Mouse (Mus musculus) cerebellum, adult (tissue): ENCODE data around the gene Tns4.

ENCODE experiments used
- ATAC-seq: cut with Nextera tagmentation; 2 replicates; pipeline ENCODE4 v1.9.2; 2017; ENCODE audit warnings: mild to moderate bottlenecking, moderate library complexity, mixed read lengths; ENCODE audit not compliant: insufficient number of reproducible peaks, low FRiP score, low TSS enrichment

Gene Tns4

DNA sequence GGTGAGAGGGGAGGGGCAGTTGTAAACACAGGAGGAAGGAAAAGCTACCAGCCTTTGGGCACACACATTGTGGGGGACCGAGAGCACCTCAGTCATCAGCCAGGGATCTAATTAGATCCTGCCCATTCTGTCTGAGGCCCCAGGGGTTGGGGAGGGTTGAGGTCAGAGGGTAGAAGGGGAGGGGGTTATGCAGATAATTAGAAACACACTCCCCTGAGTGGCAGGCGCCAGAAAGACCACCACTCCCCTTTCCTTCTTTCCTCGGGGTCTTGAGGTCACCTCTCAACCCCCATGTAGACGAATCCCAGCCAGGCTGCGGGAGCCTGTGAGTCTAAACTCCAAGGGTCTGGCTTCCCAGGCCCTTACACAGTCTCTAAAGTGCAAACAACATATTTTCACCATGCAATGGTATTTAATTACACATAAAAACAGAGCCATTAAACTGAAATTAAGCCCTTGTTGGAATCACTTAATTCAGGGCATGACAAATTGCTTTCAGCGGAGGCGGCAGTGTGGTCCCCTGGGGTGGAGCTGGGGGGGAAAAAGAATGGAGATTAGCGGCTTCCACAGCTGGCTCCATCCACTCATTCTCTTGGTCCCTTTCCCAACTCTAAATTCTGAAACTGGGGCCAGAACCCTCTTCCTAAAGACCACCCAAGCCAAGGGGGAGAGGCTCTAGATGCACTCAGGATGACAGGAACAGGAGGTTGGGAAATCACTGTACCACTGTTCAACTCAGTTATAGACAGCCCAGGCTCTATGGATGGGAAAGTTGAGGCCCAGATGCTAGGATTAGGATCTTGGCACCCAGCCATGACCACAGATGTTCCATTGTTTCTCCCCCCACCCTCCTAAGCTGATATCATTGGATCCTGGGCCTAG is 33.3 kb downstream of the Tns4 start:
- ATAC-seq = no peak

DNA sequence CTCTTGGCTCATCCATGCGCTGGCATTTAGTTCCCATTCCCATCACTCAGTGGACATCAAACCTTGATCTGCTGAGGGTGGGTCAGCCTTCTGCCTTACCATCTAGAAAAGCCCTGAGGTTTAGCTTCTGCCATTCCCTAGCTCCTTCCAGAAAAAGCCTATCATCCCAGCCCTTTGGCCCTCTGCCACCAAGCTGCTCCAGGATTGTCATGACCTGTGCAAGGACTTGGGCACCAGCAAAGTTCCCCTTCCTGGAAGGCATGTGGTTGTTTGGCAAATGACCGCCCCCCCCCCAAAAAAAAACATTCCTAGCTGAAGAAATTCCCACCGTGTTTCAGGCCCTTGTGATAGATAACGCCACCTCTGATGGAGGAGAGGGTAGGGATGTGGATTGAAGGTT is 34.0 kb downstream of the Tns4 start:
- no peak for ATAC-seq

DNA sequence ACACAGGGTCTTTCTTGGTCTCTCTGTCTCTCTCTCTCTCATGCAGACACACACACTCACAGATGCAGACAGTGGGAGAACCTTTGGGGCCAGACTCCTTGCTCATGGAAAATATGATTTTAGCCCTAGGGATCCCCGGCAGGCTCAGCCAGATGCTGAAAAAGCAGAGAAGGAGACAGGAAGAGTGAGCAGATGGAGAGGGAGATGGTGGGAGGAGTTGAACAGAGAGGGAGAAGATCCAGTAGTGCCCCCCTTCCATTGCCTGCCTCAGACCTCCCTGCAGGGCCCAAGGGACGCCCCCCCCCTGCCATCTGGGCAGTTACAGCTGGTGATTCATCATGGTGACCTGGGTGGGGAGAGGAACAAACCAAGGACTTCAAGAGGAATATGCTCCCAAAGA is 41.5 kb downstream of the Tns4 start:
- ATAC-seq = no peak

DNA sequence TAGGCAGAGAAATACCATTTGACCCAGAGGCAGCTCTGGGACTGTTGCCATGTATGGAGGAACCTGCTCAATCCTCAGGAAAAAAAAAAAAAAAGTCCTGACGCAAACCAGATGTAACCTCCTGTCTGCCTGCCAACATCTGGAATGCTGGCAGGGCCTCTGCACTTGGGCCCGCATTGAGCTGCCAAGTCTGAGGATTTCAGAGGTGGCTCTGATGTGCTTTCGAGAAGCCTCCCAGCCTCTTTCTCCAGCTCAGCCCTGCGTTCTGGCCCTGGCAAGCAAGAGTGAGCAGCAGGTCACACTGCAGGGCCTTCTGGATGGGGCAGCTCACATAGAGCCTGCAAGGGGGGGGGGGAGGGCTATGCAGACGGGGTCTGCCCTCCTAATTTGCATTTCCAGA is 42.0 kb downstream of the Tns4 start:
- no peak for ATAC-seq

DNA sequence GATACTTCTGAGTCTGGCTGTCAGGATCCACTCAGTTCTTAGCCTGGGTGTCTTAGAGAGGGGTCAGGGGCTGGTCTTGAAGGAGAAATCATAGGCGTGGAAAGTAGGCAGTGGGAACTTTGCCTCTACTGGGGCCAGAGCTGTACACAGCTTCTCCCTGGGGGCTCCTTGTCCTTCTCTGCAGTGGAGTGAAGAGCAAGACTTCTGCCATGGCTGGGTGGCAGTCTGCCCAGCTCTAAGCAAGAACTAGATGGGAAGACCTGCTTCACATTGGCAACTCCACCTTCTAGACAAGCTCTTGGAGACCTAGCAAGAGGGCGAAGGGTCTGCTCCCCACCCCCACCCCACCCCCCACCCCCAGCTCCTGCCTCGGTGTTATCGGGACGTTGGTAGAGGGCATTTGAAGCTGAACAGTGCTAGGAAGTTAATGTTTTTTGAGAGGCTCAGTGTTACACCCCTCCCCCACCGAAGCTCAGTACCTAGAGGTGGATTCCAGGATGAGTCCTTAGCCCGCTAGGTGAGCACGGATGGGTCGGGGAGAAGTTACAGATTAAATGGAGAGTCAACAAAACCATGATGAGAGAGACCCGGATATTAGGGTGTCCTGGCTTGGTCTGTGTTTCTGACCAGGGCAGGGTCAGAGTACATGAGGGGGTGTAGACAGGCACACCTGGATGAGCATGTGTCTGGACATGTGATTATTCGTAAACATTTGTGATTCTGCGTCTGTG is 43.8 kb downstream of the Tns4 start:
- no peak for ATAC-seq

DNA sequence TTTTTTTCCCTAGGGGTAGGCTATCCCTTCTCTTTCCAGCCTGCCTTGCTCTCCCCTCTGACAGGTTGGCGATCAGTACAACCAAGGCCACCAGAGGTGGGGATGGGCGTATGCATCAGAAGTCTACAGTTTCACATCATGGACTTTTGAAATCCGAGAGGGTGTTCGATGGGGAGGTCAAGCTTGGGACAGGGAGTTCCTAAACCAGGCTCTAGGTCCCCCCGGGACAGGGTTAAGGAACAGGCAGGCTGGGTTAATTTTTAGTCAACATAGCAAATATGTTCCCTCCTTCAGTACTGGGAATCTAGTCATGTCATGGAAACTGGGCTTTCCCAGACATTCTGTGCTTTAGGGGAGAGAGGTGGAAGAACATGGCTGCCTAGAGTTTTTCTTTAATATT is 44.8 kb downstream of the Tns4 start:
- ATAC-seq = no peak

DNA sequence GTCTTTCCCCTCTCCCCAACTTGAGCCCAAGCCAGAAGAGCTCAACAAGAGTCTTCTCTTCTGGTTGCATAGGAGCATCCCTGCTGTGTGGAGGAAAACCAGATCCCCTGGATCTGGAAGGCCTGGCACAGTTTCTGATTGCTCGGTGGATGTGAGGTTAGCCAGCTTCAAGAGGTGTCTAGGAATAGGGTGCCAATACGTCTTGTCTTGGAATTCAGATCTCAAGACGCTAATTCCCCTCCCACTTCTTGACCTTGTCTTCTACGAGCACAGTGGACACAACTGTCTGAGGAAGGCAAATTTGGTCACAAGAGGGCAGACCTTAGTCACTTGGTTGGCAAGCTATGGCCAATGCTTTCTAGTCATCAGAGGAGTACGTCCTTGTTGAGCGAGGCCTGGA is 45.5 kb downstream of the Tns4 start:
- no peak for ATAC-seq

DNA sequence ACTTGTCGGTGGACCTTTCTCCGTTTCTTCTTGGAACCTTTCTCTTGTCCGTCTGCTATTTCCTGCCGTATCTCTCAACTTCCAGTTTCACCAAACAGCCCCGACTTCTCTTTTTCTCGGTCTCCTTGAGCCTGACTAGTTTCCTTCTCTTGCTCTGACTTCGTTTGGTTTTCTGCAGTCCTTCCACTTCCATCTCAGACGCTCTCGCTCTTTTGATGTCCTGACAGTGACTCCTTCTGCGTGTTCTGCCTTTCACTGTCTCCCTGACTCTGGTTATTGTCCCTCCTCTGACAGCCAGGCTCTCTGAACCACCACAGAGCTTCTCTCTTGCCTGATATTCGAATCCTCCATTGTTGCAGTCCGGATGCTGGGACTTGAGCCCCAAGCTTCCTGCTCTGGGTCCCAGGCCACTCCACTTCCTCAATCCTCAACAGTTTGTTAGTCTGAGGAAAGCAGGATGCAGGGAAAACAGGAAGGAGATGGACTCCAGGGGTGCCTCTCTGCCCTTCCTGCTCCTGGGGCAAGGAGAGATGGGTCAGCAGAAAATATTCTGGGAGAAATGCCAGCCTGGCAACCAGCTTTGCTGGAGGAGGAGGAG is 46.2 kb downstream of the Tns4 start:
- ATAC-seq = no peak

DNA sequence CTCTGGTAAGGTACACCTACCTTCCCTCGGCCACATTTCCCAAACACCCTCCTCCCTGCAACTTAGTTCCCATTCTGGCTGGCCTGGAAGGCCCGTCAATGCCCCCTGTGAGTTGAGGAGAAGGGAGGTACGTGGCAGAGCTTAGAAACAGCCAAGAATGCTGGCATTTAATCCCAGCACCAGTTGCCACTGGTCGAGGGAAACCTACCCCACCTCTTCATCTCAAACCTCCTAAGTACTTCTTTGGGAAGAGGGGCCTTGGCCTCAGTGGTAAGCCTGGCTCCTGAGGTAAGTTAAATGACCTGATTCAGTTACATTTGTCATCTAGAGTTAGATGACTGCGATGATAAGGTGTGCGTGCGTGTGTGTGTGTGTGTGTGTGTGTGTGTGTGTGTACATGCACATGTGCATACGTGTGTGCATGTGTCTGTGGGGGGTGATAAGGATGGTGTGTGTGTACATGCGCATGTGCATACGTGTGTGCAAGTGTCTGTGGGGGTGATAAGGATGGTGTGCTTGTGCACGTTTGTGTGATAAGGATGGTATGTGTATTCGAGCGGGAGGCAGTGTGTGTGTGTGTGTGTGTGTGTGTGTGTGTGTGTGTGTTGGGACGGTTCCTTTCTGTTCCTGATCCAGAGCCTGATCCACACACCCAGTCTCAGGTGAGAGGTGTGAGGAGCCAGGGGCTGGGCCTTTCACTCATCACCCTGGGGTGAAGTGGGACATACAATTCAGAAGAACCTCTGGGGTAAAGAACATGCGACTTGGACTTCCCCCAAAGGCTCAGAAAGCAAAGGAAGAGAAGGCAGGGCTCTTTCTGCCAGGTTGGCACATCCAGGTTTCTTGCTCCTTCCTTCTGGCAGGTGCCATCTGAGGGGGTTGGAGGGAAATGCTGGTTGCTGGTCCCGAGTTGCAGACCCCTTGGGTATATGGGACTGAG is 47.0 kb downstream of the Tns4 start:
- no peak for ATAC-seq

DNA sequence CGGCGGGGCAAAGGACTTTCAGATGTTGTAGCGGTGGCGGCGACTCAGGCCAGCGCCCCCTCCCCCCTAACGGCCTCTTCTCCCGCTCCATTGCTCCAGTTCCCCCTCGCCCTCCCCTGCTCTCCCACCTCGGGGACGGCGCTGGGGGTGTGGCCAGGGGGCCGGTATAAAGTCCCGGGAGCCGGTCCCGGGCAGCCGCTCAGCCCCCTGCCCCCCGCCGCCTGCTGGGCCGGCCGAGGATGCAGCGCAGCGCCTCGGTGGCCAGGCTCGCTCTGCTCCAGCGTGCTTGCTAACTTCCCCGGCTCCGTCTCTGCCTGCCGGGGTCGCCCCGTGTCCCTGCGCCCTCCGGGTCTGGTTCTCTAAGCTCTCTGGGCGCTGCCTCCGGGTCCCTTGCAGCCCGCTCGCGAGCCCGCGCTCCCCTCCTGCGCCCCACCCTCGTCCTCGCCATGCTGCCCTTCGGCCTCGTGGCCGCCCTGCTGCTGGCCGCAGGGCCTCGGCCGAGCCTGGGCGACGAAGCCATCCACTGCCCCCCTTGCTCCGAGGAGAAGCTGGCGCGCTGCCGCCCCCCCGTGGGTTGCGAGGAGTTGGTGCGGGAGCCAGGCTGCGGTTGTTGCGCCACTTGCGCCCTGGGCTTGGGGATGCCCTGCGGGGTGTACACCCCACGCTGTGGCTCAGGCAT is 47.9 kb downstream of the Tns4 start, which contains the start of gene Igfbp4:
Gene Igfbp4, plus strand, starts transcription at position 194 of the 679 bp plus-strand sequence.
- ATAC-seq = no peak

DNA sequence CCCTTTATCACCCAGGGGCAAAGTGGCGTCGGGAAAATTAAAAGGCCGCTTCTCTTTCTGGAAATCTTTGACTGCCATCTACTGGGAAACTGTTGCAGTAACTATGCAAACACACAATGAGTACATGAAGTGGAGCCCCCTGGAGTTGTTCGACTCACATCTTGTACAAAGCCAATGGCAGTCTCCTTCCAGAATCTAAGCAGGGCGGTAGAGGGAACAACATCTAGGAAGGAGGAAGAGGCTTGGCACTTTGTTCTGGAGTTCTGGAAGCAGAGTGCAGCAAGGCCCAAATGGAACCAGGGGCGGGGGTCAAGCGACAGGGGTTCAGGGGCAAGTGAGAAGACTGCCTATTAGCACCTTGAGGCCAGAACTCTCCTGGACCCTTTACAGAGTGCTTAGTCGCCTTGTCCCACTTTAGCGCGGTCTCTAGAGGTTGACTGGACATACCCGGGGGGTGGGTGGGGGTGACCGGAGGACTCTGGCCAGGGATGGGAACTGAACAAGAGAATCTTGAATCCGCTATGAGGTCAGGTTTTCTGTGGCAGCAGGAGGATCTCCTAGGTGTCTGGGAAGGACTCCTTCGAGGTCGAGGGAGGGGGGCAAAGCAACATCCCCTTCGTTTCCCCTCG is 48.6 kb downstream of the Tns4 start:
- no peak for ATAC-seq

DNA sequence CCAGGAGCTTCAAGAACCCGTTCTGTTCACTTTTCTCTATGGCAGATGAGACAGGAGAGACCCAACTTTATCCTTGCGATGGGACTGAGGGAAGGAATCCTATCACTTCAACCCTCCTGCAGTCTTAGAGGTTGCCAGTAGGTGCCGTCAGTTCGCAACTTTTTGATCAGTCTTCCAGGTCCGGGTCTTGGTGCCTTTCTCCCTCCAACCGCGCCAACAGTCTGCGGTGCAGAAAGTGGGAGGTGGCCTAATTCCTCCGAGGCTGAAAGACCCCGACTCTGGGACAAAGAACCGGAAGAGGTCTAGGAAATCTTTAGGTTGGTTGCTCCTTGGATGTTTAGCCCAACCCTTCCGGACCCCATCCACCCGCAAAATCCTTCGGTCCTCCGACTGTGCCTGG is 49.3 kb downstream of the Tns4 start:
- 0 out of 2 replicates have a peak, but pooled peaks have one; percentile 52 for ATAC-seq

DNA sequence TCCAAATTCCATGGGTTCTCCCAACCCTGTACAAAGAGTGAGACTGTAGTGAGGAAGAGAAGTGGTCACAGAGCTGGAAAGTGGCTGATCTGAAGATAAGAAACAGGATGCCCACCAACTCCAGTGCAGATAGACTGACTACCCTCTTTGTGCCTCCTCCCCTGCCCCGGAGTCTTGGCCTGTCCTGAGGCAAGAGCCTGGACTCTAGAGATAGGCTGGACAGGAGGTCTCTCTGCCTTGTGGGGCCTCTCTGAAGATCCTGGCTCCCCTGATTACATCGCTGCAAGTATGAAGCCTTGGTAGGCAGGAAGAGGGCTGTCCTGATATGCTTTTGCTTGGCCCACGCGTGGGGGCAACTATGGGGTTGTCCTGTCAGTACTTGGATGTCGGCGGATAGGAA is 52.9 kb downstream of the Tns4 start:
- ATAC-seq = no peak

DNA sequence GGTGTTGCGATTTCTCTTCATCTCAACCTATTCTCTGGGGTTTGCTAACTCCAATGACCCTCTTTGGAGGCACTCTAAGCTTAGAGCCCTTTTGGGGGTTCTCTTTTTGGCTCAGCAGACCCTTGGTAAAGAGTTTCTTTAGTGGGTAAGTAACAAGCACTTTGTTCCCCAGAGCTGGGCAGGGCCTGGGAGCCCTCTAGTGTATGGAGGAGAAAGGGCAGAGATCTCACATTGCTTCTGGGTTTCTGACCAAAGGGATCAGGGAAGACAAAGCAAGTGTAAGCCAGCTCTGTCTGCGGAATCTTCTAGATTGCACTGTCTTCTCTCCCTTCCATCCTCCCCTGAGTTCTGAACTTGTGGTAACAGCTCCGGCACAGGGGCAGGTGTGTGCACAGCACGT is 53.8 kb downstream of the Tns4 start:
- ATAC-seq = no peak

DNA sequence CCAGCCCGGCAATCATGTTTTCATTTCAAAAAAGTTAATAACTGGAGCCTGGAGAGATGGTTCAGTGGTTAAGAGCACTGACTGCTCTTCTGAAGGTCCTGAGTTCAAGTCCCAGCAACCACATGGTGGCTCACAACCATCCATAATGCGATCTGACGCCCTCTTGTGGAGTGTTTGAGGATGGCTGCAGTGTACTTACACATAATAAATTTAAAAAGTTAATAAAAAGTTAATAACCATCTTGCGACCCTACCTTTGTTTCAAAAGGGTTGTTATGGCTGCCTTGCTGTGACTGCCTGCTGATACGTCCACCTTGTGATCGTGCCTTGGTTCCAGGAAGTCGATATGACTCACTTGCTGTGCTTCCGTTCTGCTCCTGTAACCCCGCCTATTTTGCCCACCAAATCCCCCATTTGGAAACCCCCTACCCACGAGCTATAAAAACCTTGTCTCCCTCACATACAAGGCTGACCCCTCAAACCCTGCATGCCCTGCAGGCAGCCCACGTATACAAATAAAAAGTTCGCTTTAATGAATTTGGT is 62.1 kb downstream of the Tns4 start:
- no peak for ATAC-seq

DNA sequence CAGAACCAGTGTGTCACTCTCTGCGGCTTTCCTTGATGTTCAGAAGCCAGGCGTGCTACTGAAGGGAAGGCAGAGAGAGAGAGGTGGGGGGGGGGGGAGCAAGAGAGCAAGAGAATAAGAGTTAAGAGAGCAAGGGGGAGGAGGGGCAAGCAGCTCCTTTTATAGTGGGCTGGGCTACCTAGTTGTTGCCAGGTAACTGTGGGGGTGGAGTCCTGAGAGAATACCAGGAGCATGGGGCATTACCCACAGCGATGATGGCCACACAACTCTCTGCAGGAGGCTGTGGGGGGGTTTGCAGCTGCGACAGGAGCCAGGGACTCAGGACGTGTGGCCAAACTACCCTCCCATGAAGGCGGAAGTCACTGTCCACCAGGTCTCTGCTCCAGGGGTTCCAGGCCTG is 63.2 kb downstream of the Tns4 start:
- no peak for ATAC-seq

DNA sequence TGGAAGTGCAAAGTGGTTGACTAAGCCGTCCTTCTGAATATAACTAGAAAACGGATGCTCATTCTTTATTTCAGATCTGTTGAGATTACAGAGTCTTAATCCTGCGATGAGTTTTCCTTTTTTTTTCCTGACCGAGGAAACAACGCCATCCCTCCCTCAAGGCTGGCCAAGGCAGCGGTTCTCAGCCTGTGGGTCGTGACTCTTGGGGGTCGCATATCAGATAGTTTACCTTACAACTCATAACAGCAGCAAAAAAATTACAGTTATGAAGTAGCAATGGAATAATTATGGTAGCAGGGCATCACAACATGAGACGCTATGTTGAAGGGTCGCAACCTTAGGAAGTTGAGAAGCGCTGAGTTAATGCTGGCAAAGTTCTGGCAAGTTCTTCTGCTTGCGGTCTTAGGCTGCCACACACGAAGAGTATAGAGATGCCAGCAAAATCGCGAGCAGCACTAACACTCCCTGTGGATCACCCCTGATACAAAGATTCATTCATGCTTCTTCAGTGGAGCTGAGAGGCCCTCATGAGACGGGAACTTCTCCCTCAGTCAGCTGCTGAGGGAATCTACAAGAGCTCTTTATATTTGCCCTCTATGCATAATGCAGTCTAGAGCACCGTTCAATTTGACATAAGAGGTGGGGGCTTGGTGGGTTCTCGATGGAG is 64.5 kb downstream of the Tns4 start:
- ATAC-seq = peak; percentile 23; the same call in 1 of the 2 replicates
